Mouse (Mus musculus): ENCODE data around the gene Scyl3. TPM values are rescaled to one million over a fixed set of nuclear protein-coding genes. Genes with fewer than 3 reads are reported as not detected.

Scyl3 gene
- total RNA-seq, 1 experiment from 2014 or later: 17.0 TPM

Other genes with a start within 250 kb of the Scyl3 start
- not detected in 2 replicates for gene Mettl11b, start 203.9 kb upstream of the Scyl3 start, total RNA-seq (2017)
- gene Kifap3, start 149.5 kb upstream of the Scyl3 start, total RNA-seq (2017): 17.8 and 19.2 TPM in 2 replicates
- 18.5 and 22.2 TPM in 2 replicates for gene BC055324, start 65.7 kb downstream of the Scyl3 start, total RNA-seq (2017)
- gene Mettl18, start 65.8 kb downstream of the Scyl3 start, total RNA-seq (2017): 14.0 and 24.2 TPM in 2 replicates
- gene Sele, start 119.1 kb downstream of the Scyl3 start, total RNA-seq (2017): not detected in 2 replicates
- gene Sell, start 132.9 kb downstream of the Scyl3 start, total RNA-seq (2017): 176 and 193 TPM in 2 replicates
- gene Selp, start 186.2 kb downstream of the Scyl3 start, total RNA-seq (2017): 4.6 and 5.0 TPM in 2 replicates
- 1.2 and 5.4 TPM in 2 replicates for gene F5, start 222.7 kb downstream of the Scyl3 start, total RNA-seq (2017)